Mouse (Mus musculus) hindbrain, postnatal 0 days (tissue): ENCODE data around the gene Shq1. TPM values are rescaled to one million over a fixed set of nuclear protein-coding genes. Genes with fewer than 3 reads are reported as not detected.

ENCODE experiments used
- ATAC-seq: fragments of 200-750 bp; cut with Nextera tagmentation; 2 replicates; pipeline ENCODE4 v1.8.0; 2017; ENCODE audit warnings: mild to moderate bottlenecking, moderate TSS enrichment, moderate library complexity
- DNase-seq: peaks from one replicate; pipeline ENCODE4 v3.0.0-alpha.2; 2015; ENCODE audit warnings: low spot score
- H3K27ac ChIP-seq: fragments of 300-500 bp; sonication (generic); 2 replicates; pipeline ENCODE4 v1.5.1; 2014; ENCODE audit warnings: mild to moderate bottlenecking
- H3K27me3 ChIP-seq: fragments of 300-500 bp; sonication (generic); 2 replicates; pipeline ENCODE4 v1.6.1; 2014; ENCODE audit warnings: low read length, mixed read lengths; ENCODE audit not compliant: insufficient read depth
- H3K36me3 ChIP-seq: fragments of 300-500 bp; sonication (generic); 2 replicates; pipeline ENCODE4 v1.6.1; 2014; ENCODE audit warnings: low read length, mixed read lengths; ENCODE audit not compliant: insufficient read depth
- H3K4me1 ChIP-seq: fragments of 300-500 bp; sonication (generic); 2 replicates; pipeline ENCODE4 v1.6.1; 2014; ENCODE audit warnings: antibody characterized with exemption, low read length, mixed read lengths; ENCODE audit not compliant: insufficient read depth
- H3K4me2 ChIP-seq: fragments of 300-500 bp; sonication (generic); 2 replicates; pipeline ENCODE4 v1.6.1; 2014; ENCODE audit warnings: low read depth, mild to moderate bottlenecking, low read length, moderate library complexity, mixed read lengths
- H3K4me3 ChIP-seq: fragments of 300-500 bp; sonication (generic); 2 replicates; pipeline ENCODE4 v1.5.1; 2014; ENCODE audit warnings: low read length
- H3K9ac ChIP-seq: fragments of 300-500 bp; sonication (generic); replicated peaks from 2 replicates; pipeline ENCODE4 v1.6.1; 2014; ENCODE audit warnings: mild to moderate bottlenecking, low read length, moderate library complexity, mixed read lengths
- H3K9me3 ChIP-seq: fragments of 300-500 bp; sonication (generic); 2 replicates; pipeline ENCODE4 v1.6.1; 2016; ENCODE audit warnings: low read length, mixed read lengths
- CTCF ChIP-seq: IDR thresholded peaks from 2 replicates; pipeline ENCODE4 v1.5.1; 2016; ENCODE audit warnings: antibody characterized with exemption, control low read depth, low read depth
- WGBS: fragments of 180-500 bp; shearing (Covaris S2); extraction: QIAGEN DNeasy Blood & Tissue Kit; methylation state at CpG from one replicate; pipeline ENCODE4 v1.1.7; 2014; 5-methylcytosine and 5-hydroxymethylcytosine counted together
- polyA plus RNA-seq: library from polyadenylated mRNA; unstranded; fragments of >200 nt; fragmentation: Nextera tagmentation; extraction: Ambion mirVana; gene quantifications from 2 replicates; pipeline ENCODE4 v1.2.1, GENCODE M21; 2015
- total RNA-seq: library from RNA; depleted of rRNA; stranded (reverse); fragments of >200 nt; gene quantifications from 2 replicates; pipeline ENCODE4 v1.2.3, GENCODE M21; 2014

Shq1 gene
- total and polyA plus RNA-seq, 2 experiments from 2014 or later: 4.1 to 5.1 TPM

DNA sequence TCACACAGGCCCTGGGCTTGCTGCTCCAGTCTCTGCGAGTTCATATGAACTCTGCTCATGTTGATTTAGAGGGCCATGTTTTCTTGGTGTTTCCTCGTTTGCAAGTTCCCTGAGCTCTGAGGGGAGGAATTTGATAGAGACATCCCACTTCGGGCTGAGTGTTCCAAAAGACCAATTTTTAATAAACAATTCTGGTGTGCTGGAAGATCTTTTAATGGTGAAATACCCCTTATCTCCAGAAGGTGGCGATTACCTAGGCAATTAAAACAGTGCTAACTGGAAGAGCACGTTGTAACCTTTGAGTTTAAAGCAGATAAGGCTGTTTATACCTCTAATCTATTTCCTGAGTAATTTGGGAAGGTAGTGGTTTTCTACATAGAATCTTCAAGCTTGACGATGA is 4.0 kb upstream of the Shq1 start:
- ATAC-seq: no peak
- no peaks in the 10 kb centered on the region for H3K36me3 ChIP-seq
- H3K4me3 ChIP-seq: no peak overlapping the region
- DNase-seq: peak; percentile 65
- H3K9ac ChIP-seq: no peak overlapping the region
- H3K27me3 ChIP-seq: no peaks in the 10 kb centered on the region
- no peak overlapping the region for H3K27ac ChIP-seq
- no peaks in the 10 kb centered on the region for H3K4me1 ChIP-seq
- H3K4me2 ChIP-seq: no peak overlapping the region
- peak; percentile 78 for TF ChIP-seq CTCF
- H3K9me3 ChIP-seq: no peaks in the 10 kb centered on the region
- WGBS: 22% methylated on average over 6 of the region's 6 CpGs

DNA sequence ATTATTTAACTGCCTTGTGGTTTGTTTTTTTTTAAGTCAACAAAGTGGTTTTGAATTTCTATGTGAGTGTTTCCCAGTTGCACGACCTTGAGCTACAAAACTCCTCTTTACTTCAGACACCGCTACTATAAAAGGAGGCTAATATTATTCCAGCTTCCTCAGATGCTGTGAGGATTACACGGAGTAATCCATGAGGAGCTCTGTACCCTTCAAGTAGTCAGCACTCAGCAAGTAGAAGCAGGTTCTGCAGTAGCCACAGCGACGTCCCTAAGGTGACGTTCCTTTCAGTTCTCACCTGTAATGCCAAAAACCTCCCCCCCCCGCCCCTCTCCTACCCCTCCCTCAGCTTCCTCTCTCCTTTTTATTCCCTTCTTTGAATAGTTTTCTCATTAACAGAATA is 444 bp upstream of the Shq1 start:
- no peaks in the 10 kb centered on the region for H3K27me3 ChIP-seq
- DNase-seq: no peak
- H3K9ac ChIP-seq: no peak overlapping the region
- ATAC-seq: no peak
- peak overlapping the region; percentile 93 for H3K4me2 ChIP-seq
- H3K36me3 ChIP-seq: no peaks in the 10 kb centered on the region
- WGBS: 9% methylated on average over 7 of the region's 7 CpGs
- TF ChIP-seq CTCF: no peak
- no peaks in the 10 kb centered on the region for H3K9me3 ChIP-seq
- no peaks in the 10 kb centered on the region for H3K4me1 ChIP-seq
- no peak overlapping the region for H3K27ac ChIP-seq
- H3K4me3 ChIP-seq: peak overlapping the region; percentile 86

DNA sequence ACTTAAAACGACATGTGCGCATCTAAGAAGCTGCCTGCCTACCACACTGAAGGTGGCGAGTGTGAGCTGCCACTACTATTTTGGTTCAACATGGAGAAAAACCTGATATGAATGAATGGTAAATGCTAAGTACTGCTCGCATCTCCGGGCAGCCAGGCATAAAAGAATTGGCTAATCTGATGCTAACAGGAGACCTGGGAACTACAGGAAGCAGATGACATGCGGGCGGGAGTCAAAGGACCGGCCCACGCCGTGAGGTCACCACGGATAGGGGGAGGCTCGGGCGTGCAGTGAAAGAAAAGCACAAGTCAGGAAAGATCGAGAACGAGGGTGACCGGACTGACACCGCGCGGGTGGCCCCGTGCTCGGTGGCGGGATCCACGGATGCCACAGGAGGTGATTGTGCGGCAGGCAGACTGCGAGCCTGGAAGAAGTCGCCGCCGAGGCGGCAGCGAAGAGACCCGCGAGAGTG is 551 bp downstream of the Shq1 start:
- TF ChIP-seq CTCF: peak; percentile 49
- H3K4me2 ChIP-seq: peak overlapping the region; percentile 93
- no peaks in the 10 kb centered on the region for H3K27me3 ChIP-seq
- ATAC-seq (peak; percentile 62), DNase-seq (peak; percentile 48)
- peak overlapping the region; percentile 86 for H3K4me3 ChIP-seq
- no peaks in the 10 kb centered on the region for H3K9me3 ChIP-seq
- under 1% methylated on average over 32 of the region's 32 CpGs for WGBS
- 0 out of 2 replicates have a peak overlapping the region, but pooled peaks have one; percentile 51 for H3K27ac ChIP-seq
- H3K9ac ChIP-seq: peak overlapping the region; percentile 56
- H3K4me1 ChIP-seq: no peaks in the 10 kb centered on the region
- H3K36me3 ChIP-seq: no peaks in the 10 kb centered on the region

DNA sequence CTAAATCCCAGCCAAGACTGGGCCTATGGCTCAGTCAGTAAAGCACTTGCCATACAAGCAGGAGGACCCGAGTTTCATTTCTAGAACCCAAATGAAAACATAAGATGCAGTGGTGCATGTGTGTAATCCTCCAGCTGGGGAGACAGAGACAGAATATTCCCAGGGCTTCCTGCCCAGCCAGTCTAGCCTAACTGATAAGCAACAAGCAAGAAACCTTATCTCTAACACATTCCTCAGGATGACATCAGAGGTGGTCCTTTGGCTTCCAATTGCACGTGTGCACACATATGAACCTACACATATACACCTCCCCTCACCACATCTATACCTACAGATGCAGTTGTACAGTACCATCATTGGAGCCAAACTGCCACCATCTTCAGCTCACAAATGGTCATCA is 2.1 kb downstream of the Shq1 start:
- DNase-seq (no peak), ATAC-seq (no peak)
- no peak overlapping the region for H3K9ac ChIP-seq
- H3K4me1 ChIP-seq: no peaks in the 10 kb centered on the region
- no peak overlapping the region for H3K4me2 ChIP-seq
- H3K9me3 ChIP-seq: no peaks in the 10 kb centered on the region
- no peak overlapping the region for H3K4me3 ChIP-seq
- TF ChIP-seq CTCF: no peak
- H3K27me3 ChIP-seq: no peaks in the 10 kb centered on the region
- whole genome bisulfite sequencing: 91% methylated on average over 2 of the region's 2 CpGs
- H3K36me3 ChIP-seq: no peaks in the 10 kb centered on the region
- H3K27ac ChIP-seq: no peak overlapping the region

DNA sequence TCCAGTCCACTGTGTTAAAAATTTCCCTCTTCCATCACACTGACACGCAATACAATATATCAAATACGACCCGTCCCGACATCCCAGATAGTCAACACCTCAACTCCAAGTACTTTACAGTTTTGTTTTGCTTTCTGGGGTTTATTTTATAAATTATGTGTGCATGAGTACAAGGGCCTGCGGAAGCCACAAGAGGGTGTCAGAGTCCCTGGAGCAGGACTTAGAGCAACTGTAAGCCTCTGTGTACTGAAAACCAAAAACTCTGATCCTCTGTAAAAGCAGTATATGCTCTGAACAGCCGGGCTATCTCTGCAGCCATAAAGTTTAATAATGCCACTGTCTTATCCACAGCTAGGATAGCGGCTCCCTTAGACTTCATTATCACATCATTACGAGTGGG is 3.3 kb downstream of the Shq1 start:
- H3K9ac ChIP-seq: no peak overlapping the region
- TF ChIP-seq CTCF: peak; percentile 39
- H3K27ac ChIP-seq: no peak overlapping the region
- H3K4me2 ChIP-seq: no peak overlapping the region
- 88% methylated on average over 8 of the region's 8 CpGs for WGBS
- H3K4me1 ChIP-seq: no peaks in the 10 kb centered on the region
- no peak for DNase-seq
- H3K9me3 ChIP-seq: no peaks in the 10 kb centered on the region
- no peak overlapping the region for H3K4me3 ChIP-seq
- no peaks in the 10 kb centered on the region for H3K36me3 ChIP-seq
- H3K27me3 ChIP-seq: no peaks in the 10 kb centered on the region
- ATAC-seq: no peak

DNA sequence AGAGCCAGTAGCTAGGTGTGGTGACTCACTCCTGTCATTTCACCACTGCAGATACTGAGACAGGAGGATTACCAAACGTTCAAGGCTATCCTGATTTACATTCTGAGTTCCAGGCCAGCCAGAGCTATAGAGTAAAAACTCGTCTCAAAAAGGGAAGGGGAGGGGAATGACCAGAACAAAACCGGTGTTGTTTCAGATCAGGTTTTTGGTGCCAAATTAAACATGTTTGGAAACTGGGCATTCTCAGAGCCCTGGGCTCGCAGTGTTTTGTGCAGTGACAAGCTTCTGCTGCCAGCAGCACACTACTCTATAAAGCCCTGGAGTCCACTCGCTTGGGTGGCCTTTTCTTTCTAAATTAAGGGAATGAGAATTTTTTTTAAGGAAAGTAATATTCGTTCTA is 8.7 kb downstream of the Shq1 start:
- Histone ChIP-seq H3K9ac (no peak overlapping the region), H3K4me3 (no peak overlapping the region), H3K27me3 (no peaks in the 10 kb centered on the region), H3K36me3 (no peaks in the 10 kb centered on the region), H3K4me1 (peaks cover 3% of the 10 kb centered on the region; the same call in 1 of the 2 replicates), H3K9me3 (no peaks in the 10 kb centered on the region), H3K27ac (no peak overlapping the region), H3K4me2 (no peak overlapping the region)
- TF ChIP-seq CTCF: no peak
- ATAC-seq (no peak), DNase-seq (peak; percentile 55)
- 52% methylated on average over 6 of the region's 6 CpGs for WGBS

DNA sequence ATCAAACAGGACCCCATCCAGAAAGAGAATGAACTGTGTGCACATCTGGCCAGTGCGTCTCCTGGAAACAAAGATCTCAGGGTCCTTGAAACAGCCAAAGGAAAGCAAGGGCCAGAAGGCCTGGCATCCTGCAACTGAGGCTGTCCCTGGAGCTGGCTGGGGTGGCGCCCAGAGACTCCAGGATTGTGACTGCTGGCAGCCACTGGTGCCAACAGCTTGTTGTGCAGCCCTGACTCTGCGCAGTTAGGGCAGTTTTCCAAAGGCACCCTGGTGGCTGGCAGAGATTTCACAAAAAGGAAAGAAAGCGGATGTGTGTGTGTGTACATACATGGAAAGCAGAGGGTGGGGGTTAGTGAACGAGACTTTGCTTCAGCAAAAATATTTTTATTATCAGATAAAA is 10.6 kb downstream of the Shq1 start:
- Histone ChIP-seq H3K9ac (no peak overlapping the region), H3K36me3 (no peaks in the 10 kb centered on the region), H3K4me1 (peaks cover 3% of the 10 kb centered on the region; the same call in 1 of the 2 replicates), H3K4me2 (peak overlapping the region; percentile 2; the same call in 1 of the 2 replicates), H3K9me3 (no peaks in the 10 kb centered on the region), H3K4me3 (no peak overlapping the region), H3K27ac (peak overlapping the region; percentile 9; the same call in 1 of the 2 replicates), H3K27me3 (no peaks in the 10 kb centered on the region)
- 38% methylated on average over 5 of the region's 5 CpGs for WGBS
- peak; percentile 46 for TF ChIP-seq CTCF
- DNase-seq (peak; percentile 82), ATAC-seq (peak; percentile 88)
